Mouse (Mus musculus): ENCODE data around the gene Asb8.

- no peak for TF ChIP-seq CTCF (conservative IDR thresholded peaks at IDR 0.05; ENCODE audit: low read length)
- no peak for TF ChIP-seq POU5F1 (IDR thresholded peaks at IDR 0.05; ENCODE audit: borderline replicate concordance, low read length)
- TF ChIP-seq NANOG (IDR thresholded peaks at IDR 0.05; ENCODE audit: borderline replicate concordance, low read length) = no peak
These were observed 5.5 kb upstream of the Asb8 start for GRCm38 (mm10) chr15:98170917-98171316.
